Mouse (Mus musculus) heart, postnatal 0 days (tissue): Measurements from ENCODE around the gene Stoml1. TPM values are rescaled to one million over a fixed set of nuclear protein-coding genes. Genes with fewer than 3 reads are reported as not detected.
A peak's percentile ranks its signal among the peaks of the same experiment; 100 is the strongest.

Experiments used
- ATAC-seq: fragments of 200-750 bp; cut with Nextera tagmentation; 2 replicates; pipeline ENCODE4 v1.8.0; 2017; ENCODE audit warnings: low read depth, moderate number of reproducible peaks, moderate library complexity; ENCODE audit not compliant: insufficient read depth
- DNase-seq: peaks from one replicate; pipeline ENCODE4 v3.0.0-alpha.2; 2016; ENCODE audit warnings: low spot score
- H3K27ac ChIP-seq: fragments of 300-500 bp; sonication (generic); 2 replicates; pipeline ENCODE4 v1.5.1; 2014; ENCODE audit warnings: low read depth, mild to moderate bottlenecking
- H3K27me3 ChIP-seq: fragments of 300-500 bp; sonication (generic); 2 replicates; pipeline ENCODE4 v1.6.1; 2014; ENCODE audit warnings: low read length, mixed read lengths; ENCODE audit not compliant: control insufficient read depth, insufficient read depth
- H3K36me3 ChIP-seq: fragments of 300-500 bp; sonication (generic); replicated peaks from 2 replicates; pipeline ENCODE4 v1.6.1; 2014; ENCODE audit warnings: low read length, mixed read lengths; ENCODE audit not compliant: control insufficient read depth, insufficient read depth
- H3K4me1 ChIP-seq: fragments of 300-500 bp; sonication (generic); 2 replicates; pipeline ENCODE4 v1.6.1; 2014; ENCODE audit warnings: antibody characterized with exemption; ENCODE audit not compliant: control insufficient read depth, insufficient read depth
- H3K4me2 ChIP-seq: fragments of 300-500 bp; sonication (generic); 2 replicates; pipeline ENCODE4 v1.6.1; 2014; ENCODE audit warnings: low read depth, mild to moderate bottlenecking, low read length, moderate library complexity
- H3K4me3 ChIP-seq: fragments of 300-500 bp; sonication (generic); 2 replicates; pipeline ENCODE4 v1.5.1; 2014; ENCODE audit warnings: low read depth, low read length
- H3K9ac ChIP-seq: fragments of 300-500 bp; sonication (generic); replicated peaks from 2 replicates; pipeline ENCODE4 v1.6.1; 2014; ENCODE audit warnings: low read depth, low read length, mixed read lengths
- H3K9me3 ChIP-seq: fragments of 300-500 bp; sonication (generic); replicated peaks from 2 replicates; pipeline ENCODE4 v1.6.1; 2016; ENCODE audit warnings: low read length; ENCODE audit not compliant: control insufficient read depth
- CTCF ChIP-seq: IDR thresholded peaks from 2 replicates; pipeline ENCODE4 v1.5.1; 2016; ENCODE audit warnings: antibody characterized with exemption, control low read depth, low read depth
- EP300 ChIP-seq: IDR thresholded peaks from 2 replicates; pipeline ENCODE4 v1.6.1; 2016; ENCODE audit warnings: antibody characterized with exemption, low read depth
- WGBS: fragments of 180-500 bp; shearing (Covaris S2); extraction: QIAGEN DNeasy Blood & Tissue Kit; methylation state at CpG from one replicate; pipeline ENCODE4 v1.1.7; 2014; 5-methylcytosine and 5-hydroxymethylcytosine counted together
- polyA plus RNA-seq: library from polyadenylated mRNA; unstranded; fragments of >200 nt; fragmentation: Nextera tagmentation; extraction: Ambion mirVana; gene quantifications from 2 replicates; pipeline ENCODE4 v1.2.1, GENCODE M21; 2015
- total RNA-seq: library from RNA; depleted of rRNA; stranded (reverse); fragments of >200 nt; gene quantifications from 2 replicates; pipeline ENCODE4 v1.2.3, GENCODE M21; 2014; ENCODE audit warnings: low replicate concordance

Gene Stoml1
- total and polyA plus RNA-seq, 2 experiments from 2014 or later: 16.4 to 21.7 TPM

DNA sequence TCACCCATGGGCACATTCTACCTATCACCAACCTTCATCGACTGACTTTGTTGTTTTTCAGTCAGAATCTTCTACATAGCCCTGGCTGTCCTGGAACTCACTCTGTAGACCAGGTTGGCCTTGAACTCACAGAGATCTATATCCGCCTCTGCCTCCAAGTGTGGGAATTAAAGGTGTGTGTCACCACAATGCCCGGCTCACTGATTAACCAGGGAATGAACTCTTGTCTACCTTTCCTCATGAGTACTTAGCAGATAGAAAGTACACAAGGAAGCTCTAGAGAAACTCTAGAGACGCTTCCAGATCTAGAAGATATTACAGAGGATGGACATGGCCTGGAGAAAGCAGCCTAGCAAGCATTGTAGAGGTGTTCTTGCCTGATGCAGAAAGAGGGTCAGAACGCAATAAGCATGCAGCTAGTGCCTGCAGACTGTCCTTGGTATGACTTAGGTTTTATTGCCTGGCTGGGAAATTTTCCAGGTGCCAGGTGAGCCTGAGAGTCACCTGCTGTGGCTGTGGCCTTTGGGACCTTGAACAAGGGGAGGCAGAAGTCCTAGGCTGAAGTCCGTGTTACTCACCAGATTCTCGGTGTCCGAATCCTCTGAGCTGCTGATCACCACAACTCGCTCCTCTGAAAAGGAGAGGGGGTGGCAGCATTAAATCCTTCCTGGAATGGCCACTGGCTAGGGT lies 24.0 kb upstream of the Stoml1 start:
- Histone ChIP-seq H3K4me1 (no peaks in the 10 kb centered on the region), H3K36me3 (peaks cover 67% of the 10 kb centered on the region), H3K9me3 (no peaks in the 10 kb centered on the region), H3K27me3 (no peaks in the 10 kb centered on the region), H3K9ac (no peak overlapping the region), H3K4me3 (no peak overlapping the region), H3K4me2 (no peak overlapping the region), H3K27ac (no peak overlapping the region)
- TF ChIP-seq EP300 (no peak), CTCF (no peak)
- no peak for ATAC-seq
- DNase-seq: no peak
- 94% methylated on average over 9 of the region's 9 CpGs for WGBS

DNA sequence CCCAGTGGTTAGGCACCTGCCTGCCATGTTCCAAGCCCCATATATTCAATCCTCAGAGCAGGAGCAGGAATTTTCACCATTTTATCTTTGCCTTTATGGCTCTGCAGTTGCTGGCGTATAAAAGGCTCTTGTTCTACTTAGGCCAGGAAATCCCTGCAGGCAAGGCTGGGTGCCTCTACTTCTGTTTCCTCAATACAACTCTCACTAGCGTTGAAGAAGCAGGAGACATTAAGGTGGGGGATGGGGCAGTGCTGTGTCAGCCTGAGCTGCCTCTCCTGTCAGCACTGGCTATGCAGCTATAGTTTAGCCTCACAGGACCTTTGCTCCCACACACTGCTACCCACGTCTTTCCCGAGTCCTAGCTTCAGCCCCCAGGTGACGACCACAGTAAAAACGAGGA lies 21.2 kb upstream of the Stoml1 start:
- H3K9me3 ChIP-seq: no peaks in the 10 kb centered on the region
- H3K4me1 ChIP-seq: no peaks in the 10 kb centered on the region
- peak overlapping the region; percentile 31 for H3K27ac ChIP-seq
- H3K9ac ChIP-seq: no peak overlapping the region
- no peaks in the 10 kb centered on the region for H3K27me3 ChIP-seq
- no peak for DNase-seq
- H3K36me3 ChIP-seq: peaks cover 65% of the 10 kb centered on the region
- 48% methylated on average over 6 of the region's 6 CpGs for WGBS
- no peak overlapping the region for H3K4me3 ChIP-seq
- no peak overlapping the region for H3K4me2 ChIP-seq
- no peak for ATAC-seq
- TF ChIP-seq EP300 (no peak), CTCF (no peak)

GRCm38 (mm10) chr9:58232374-58232773 lies 20.6 kb upstream of the Stoml1 start:
- ATAC-seq (no peak), DNase-seq (no peak)
- H3K9me3 ChIP-seq: no peaks in the 10 kb centered on the region
- TF ChIP-seq EP300 (no peak), CTCF (no peak)
- H3K4me2 ChIP-seq: no peak overlapping the region
- no peaks in the 10 kb centered on the region for H3K27me3 ChIP-seq
- no peak overlapping the region for H3K4me3 ChIP-seq
- peak overlapping the region; percentile 31 for H3K27ac ChIP-seq
- H3K9ac ChIP-seq: no peak overlapping the region
- H3K36me3 ChIP-seq: peaks cover 62% of the 10 kb centered on the region
- no peaks in the 10 kb centered on the region for H3K4me1 ChIP-seq
- 53% methylated on average over 5 of the region's 5 CpGs for WGBS

- H3K36me3 ChIP-seq: peaks cover 40% of the 10 kb centered on the region
- ATAC-seq (no peak), DNase-seq (no peak)
- no peak for TF ChIP-seq CTCF
- no peak for TF ChIP-seq EP300
- 94% methylated on average over 28 of the region's 28 CpGs for WGBS
- H3K9me3 ChIP-seq: no peaks in the 10 kb centered on the region
- no peaks in the 10 kb centered on the region for H3K27me3 ChIP-seq
- no peak overlapping the region for H3K4me2 ChIP-seq
- no peaks in the 10 kb centered on the region for H3K4me1 ChIP-seq
- H3K27ac ChIP-seq: no peak overlapping the region
- H3K9ac ChIP-seq: no peak overlapping the region
- no peak overlapping the region for H3K4me3 ChIP-seq
These were observed 18.4 kb upstream of the Stoml1 start for GRCm38 (mm10) chr9:58234502-58235015.

GRCm38 (mm10) chr9:58241780-58242485 lies 11.0 kb upstream of the Stoml1 start:
- Histone ChIP-seq H3K36me3 (peaks cover 8% of the 10 kb centered on the region; the same call in 1 of the 2 replicates), H3K27ac (0 out of 2 replicates have a peak overlapping the region, but pooled peaks have one; percentile 53), H3K9me3 (no peaks in the 10 kb centered on the region), H3K9ac (peak overlapping the region; percentile 15; the same call in 1 of the 2 replicates), H3K4me2 (0 out of 2 replicates have a peak overlapping the region, but pooled peaks have one; percentile 1), H3K4me1 (peaks cover 13% of the 10 kb centered on the region), H3K27me3 (no peaks in the 10 kb centered on the region), H3K4me3 (no peak overlapping the region)
- 48% methylated on average over 9 of the region's 9 CpGs for WGBS
- ATAC-seq (peak; percentile 63), DNase-seq (peak; percentile 62)
- TF ChIP-seq CTCF (no peak), EP300 (no peak)
